Mouse (Mus musculus) lung, adult 2 months (tissue): ENCODE measurements around the gene Abcc3. TPM values are rescaled to one million over a fixed set of nuclear protein-coding genes. Genes with fewer than 3 reads are reported as not detected.

Experiments used
- DNase-seq: peaks from one replicate; pipeline ENCODE4 v3.0.0; 2022
- H3K4me1 ChIP-seq: fragments of 200-500 bp; 2 replicates; pipeline ENCODE4 v1.6.1; 2011; ENCODE audit warnings: low read length; ENCODE audit not compliant: control insufficient read depth, insufficient read depth
- H3K4me3 ChIP-seq: fragments of 200-500 bp; replicated peaks from 2 replicates; pipeline ENCODE3; 2011; ENCODE audit warnings: low read depth, mild to moderate bottlenecking, control low read depth, low read length; ENCODE audit errors: extremely low read depth
- CTCF ChIP-seq: fragments of 200-500 bp; IDR thresholded peaks from 2 replicates; pipeline ENCODE4 v1.5.1; 2011; ENCODE audit warnings: mild to moderate bottlenecking, low read length, control low read depth; ENCODE audit not compliant: insufficient read depth
- POLR2A ChIP-seq: fragments of 200-500 bp; IDR thresholded peaks from 2 replicates; pipeline ENCODE4 v1.6.1; 2011; ENCODE audit warnings: low read depth, mild to moderate bottlenecking, control low read depth, low read length, borderline replicate concordance; ENCODE audit errors: extremely low read depth
- WGBS: fragments of 180-500 bp; shearing (Covaris S2); methylation state at CpG from one replicate; pipeline ENCODE4 v1.1.7; 2018; 5-methylcytosine and 5-hydroxymethylcytosine counted together
- polyA plus RNA-seq: library from polyadenylated mRNA; depleted of rRNA; stranded (reverse); fragments of >200 nt; gene quantifications from 2 replicates; pipeline ENCODE4 v1.2.3, GENCODE M21; 2012

The Abcc3 gene
- polyA plus RNA-seq, 1 experiment: 57.9 TPM

GRCm38 (mm10) chr11:94362101-94362500, 30.7 kb downstream of the Abcc3 start:
- Histone ChIP-seq H3K4me1 (peaks cover 10% of the 10 kb centered on the region), H3K4me3 (no peak overlapping the region)
- WGBS: 73% methylated on average over 5 of the region's 5 CpGs
- TF ChIP-seq CTCF (no peak), POLR2A (no peak)
- DNase-seq: no peak

- 91% methylated on average over 14 of the region's 14 CpGs for WGBS
- TF ChIP-seq CTCF (no peak), POLR2A (no peak)
- DNase-seq: no peak
- Histone ChIP-seq H3K4me3 (no peak overlapping the region), H3K4me1 (peaks cover 10% of the 10 kb centered on the region)
Measured at GRCm38 (mm10) chr11:94361166-94361870, 31.5 kb downstream of the Abcc3 start.

- WGBS: 91% methylated on average over 12 of the region's 12 CpGs
- no peak for DNase-seq
Measured at GRCm38 (mm10) chr11:94359168-94359567, 33.6 kb downstream of the Abcc3 start.

GRCm38 (mm10) chr11:94355521-94356217, 37.1 kb downstream of the Abcc3 start:
- H3K4me3 ChIP-seq: no peak overlapping the region
- 80% methylated on average over 9 of the region's 9 CpGs for WGBS
- H3K4me1 ChIP-seq: no peaks in the 10 kb centered on the region
- no peak for TF ChIP-seq POLR2A
- no peak for TF ChIP-seq CTCF
- no peak for DNase-seq

More at GRCm38 (mm10) chr11:94359168-94359567, 33.6 kb downstream of the Abcc3 start:
- H3K4me3 ChIP-seq: no peak overlapping the region
- H3K4me1 ChIP-seq: no peaks in the 10 kb centered on the region
- TF ChIP-seq CTCF (no peak), POLR2A (no peak)

GRCm38 (mm10) chr11:94351094-94351493, 41.7 kb downstream of the Abcc3 start:
- TF ChIP-seq POLR2A: no peak
- Histone ChIP-seq H3K4me3 (no peak overlapping the region), H3K4me1 (peaks cover 10% of the 10 kb centered on the region)
- DNase-seq: no peak
- WGBS: 33% methylated on average over 3 of the region's 3 CpGs

GRCm38 (mm10) chr11:94350337-94350736, 42.5 kb downstream of the Abcc3 start:
- Histone ChIP-seq H3K4me3 (no peak overlapping the region), H3K4me1 (peaks cover 18% of the 10 kb centered on the region)
- DNase-seq: no peak
- 53% methylated on average over 1 of the region's 1 CpGs for WGBS
- TF ChIP-seq POLR2A: no peak
- TF ChIP-seq CTCF: no peak

GRCm38 (mm10) chr11:94349839-94350238, 43.0 kb downstream of the Abcc3 start:
- H3K4me3 ChIP-seq: no peak overlapping the region
- H3K4me1 ChIP-seq: peaks cover 18% of the 10 kb centered on the region
- no peak for TF ChIP-seq CTCF
- no peak for TF ChIP-seq POLR2A
- 78% methylated on average over 2 of the region's 2 CpGs for WGBS
- DNase-seq: no peak

- DNase-seq: no peak
- peaks cover 26% of the 10 kb centered on the region for H3K4me1 ChIP-seq
- WGBS: 67% methylated on average over 7 of the region's 7 CpGs
- TF ChIP-seq CTCF: no peak
- no peak for TF ChIP-seq POLR2A
- H3K4me3 ChIP-seq: no peak overlapping the region
Measured at GRCm38 (mm10) chr11:94347063-94347575, 45.7 kb downstream of the Abcc3 start.

GRCm38 (mm10) chr11:94346611-94347010, 46.2 kb downstream of the Abcc3 start:
- no peak for DNase-seq
- Histone ChIP-seq H3K4me1 (peaks cover 30% of the 10 kb centered on the region), H3K4me3 (no peak overlapping the region)
- no peak for TF ChIP-seq POLR2A
- no peak for TF ChIP-seq CTCF
- WGBS: 18% methylated on average over 3 of the region's 3 CpGs
